Mouse (Mus musculus) stomach, embryonic 14.5 days (tissue): Measurements from ENCODE around the gene Gpr137c. TPM values are rescaled to one million over a fixed set of nuclear protein-coding genes. Genes with fewer than 3 reads are reported as not detected.

Experiments used
- ATAC-seq: fragments of 200-750 bp; cut with Nextera tagmentation; 2 replicates; pipeline ENCODE4 v1.8.0; 2017; ENCODE audit warnings: low read depth, moderate TSS enrichment; ENCODE audit not compliant: insufficient number of reproducible peaks, insufficient read depth, low FRiP score
- H3K27ac ChIP-seq: fragments of 300-500 bp; sonication (generic); 2 replicates; pipeline ENCODE4 v1.5.1; 2014; ENCODE audit warnings: mild to moderate bottlenecking, low read length, moderate library complexity, mixed read lengths
- H3K27me3 ChIP-seq: fragments of 300-500 bp; sonication (generic); 2 replicates; pipeline ENCODE4 v1.6.1; 2014; ENCODE audit warnings: low read length, control low read depth, mixed read lengths; ENCODE audit not compliant: control insufficient read depth, insufficient read depth
- H3K36me3 ChIP-seq: fragments of 300-500 bp; sonication (generic); 2 replicates; pipeline ENCODE4 v1.6.1; 2014; ENCODE audit warnings: mild to moderate bottlenecking, control low read depth, low read length, moderate library complexity, mixed read lengths; ENCODE audit not compliant: control insufficient read depth, insufficient read depth
- H3K4me1 ChIP-seq: fragments of 300-500 bp; sonication (generic); 2 replicates; pipeline ENCODE4 v1.6.1; 2014; ENCODE audit warnings: low read length, control low read depth, mixed read lengths; ENCODE audit not compliant: control insufficient read depth, insufficient read depth
- H3K4me2 ChIP-seq: fragments of 300-500 bp; sonication (generic); replicated peaks from 2 replicates; pipeline ENCODE4 v1.6.1; 2014; ENCODE audit warnings: low read depth, low read length, control low read depth
- H3K4me3 ChIP-seq: fragments of 300-500 bp; sonication (generic); 2 replicates; pipeline ENCODE4 v1.5.1; 2014; ENCODE audit warnings: low read depth, low read length, control low read depth
- H3K9ac ChIP-seq: fragments of 300-500 bp; sonication (generic); replicated peaks from 2 replicates; pipeline ENCODE4 v1.6.1; 2014; ENCODE audit warnings: low read depth, mild to moderate bottlenecking, control low read depth, low read length, moderate library complexity, mixed read lengths
- H3K9me3 ChIP-seq: fragments of 300-500 bp; sonication (generic); 2 replicates; pipeline ENCODE4 v1.6.1; 2016; ENCODE audit warnings: low read depth, low read length, control low read depth; ENCODE audit not compliant: control insufficient read depth
- WGBS: fragments of 180-500 bp; shearing (Covaris S2); extraction: QIAGEN DNeasy Blood & Tissue Kit; methylation state at CpG from one replicate; pipeline ENCODE4 v1.1.7; 2014; 5-methylcytosine and 5-hydroxymethylcytosine counted together
- polyA plus RNA-seq: library from polyadenylated mRNA; unstranded; fragments of >200 nt; fragmentation: Nextera tagmentation; extraction: Ambion mirVana; gene quantifications from 2 replicates; pipeline ENCODE4 v1.2.1, GENCODE M21; 2014

The Gpr137c gene
- polyA plus RNA-seq, 1 experiment from 2014 or later: 4.8 TPM

DNA sequence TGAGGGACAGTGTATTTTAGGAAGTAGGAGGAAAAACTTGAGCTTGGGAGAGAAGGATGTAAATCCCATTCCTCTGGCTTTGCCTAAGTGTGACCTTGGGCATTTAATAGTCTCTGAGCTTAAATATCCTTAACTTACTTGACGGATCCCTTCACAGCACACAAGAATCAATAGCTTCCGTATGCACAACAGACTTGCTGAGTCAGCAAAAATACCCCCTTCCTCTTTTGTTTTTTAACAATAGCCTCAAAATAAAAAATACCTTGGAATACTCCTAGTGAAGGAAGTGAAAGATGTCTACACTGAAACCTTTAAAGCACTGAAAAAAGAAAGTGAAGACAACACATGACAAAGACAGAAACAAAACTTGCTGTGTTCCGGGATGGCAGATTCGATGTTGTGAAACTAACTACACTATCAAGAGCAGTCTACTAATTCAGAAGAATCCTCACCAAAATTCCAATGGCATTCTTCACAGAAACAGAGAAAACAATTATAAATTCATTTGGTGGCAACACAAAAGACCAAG lies 32.1 kb downstream of the Gpr137c start:
- H3K9ac ChIP-seq: no peak overlapping the region
- H3K4me1 ChIP-seq: no peaks in the 10 kb centered on the region
- H3K4me3 ChIP-seq: no peak overlapping the region
- no peaks in the 10 kb centered on the region for H3K9me3 ChIP-seq
- 86% methylated on average over 4 of the region's 4 CpGs for WGBS
- no peaks in the 10 kb centered on the region for H3K27me3 ChIP-seq
- H3K36me3 ChIP-seq: no peaks in the 10 kb centered on the region
- H3K27ac ChIP-seq: no peak overlapping the region
- ATAC-seq: no peak
- H3K4me2 ChIP-seq: no peak overlapping the region

GRCm38 (mm10) chr14:45263831-45264592 lies 44.5 kb downstream of the Gpr137c start:
- H3K27me3 ChIP-seq: no peaks in the 10 kb centered on the region
- H3K27ac ChIP-seq: no peak overlapping the region
- H3K36me3 ChIP-seq: no peaks in the 10 kb centered on the region
- H3K9ac ChIP-seq: no peak overlapping the region
- H3K4me3 ChIP-seq: no peak overlapping the region
- WGBS: 79% methylated on average over 3 of the region's 3 CpGs
- no peak overlapping the region for H3K4me2 ChIP-seq
- no peak for ATAC-seq
- no peaks in the 10 kb centered on the region for H3K4me1 ChIP-seq
- H3K9me3 ChIP-seq: no peaks in the 10 kb centered on the region

- H3K9ac ChIP-seq: no peak overlapping the region
- no peak for ATAC-seq
These were observed 56.3 kb downstream of the Gpr137c start for GRCm38 (mm10) chr14:45275816-45276215.

GRCm38 (mm10) chr14:45282066-45282465 lies 62.5 kb downstream of the Gpr137c start:
- 85% methylated on average over 3 of the region's 3 CpGs for WGBS

More at GRCm38 (mm10) chr14:45275816-45276215, 56.3 kb downstream of the Gpr137c start:
- Histone ChIP-seq H3K9me3 (no peaks in the 10 kb centered on the region), H3K4me3 (no peak overlapping the region), H3K36me3 (no peaks in the 10 kb centered on the region), H3K27me3 (no peaks in the 10 kb centered on the region), H3K4me1 (no peaks in the 10 kb centered on the region), H3K4me2 (no peak overlapping the region), H3K27ac (no peak overlapping the region)
- 86% methylated on average over 6 of the region's 6 CpGs for WGBS

DNA sequence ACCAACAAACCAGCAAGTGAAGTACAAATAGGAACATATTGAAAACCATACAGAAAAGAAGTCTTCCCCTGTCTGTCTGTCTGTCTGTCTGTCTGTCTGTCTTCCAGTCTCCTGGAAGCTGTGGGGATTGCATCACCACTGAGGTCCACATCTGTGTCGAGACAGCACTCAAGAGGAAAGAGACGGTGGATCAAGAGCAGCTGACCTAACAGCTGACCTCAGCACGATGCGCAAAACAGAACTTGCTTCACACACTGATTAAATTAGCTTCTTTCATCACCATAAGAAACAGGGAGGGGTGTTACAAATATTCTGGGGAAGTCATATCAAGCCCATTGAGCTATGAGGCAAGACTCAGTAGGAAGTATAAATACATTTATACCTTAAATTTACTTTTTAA lies 72.1 kb downstream of the Gpr137c start:
- Histone ChIP-seq H3K27me3 (no peaks in the 10 kb centered on the region), H3K9me3 (no peaks in the 10 kb centered on the region), H3K36me3 (peaks cover 12% of the 10 kb centered on the region; the same call in 1 of the 2 replicates), H3K4me1 (no peaks in the 10 kb centered on the region), H3K4me3 (no peak overlapping the region), H3K27ac (no peak overlapping the region), H3K4me2 (no peak overlapping the region), H3K9ac (no peak overlapping the region)
- WGBS: 85% methylated on average over 4 of the region's 4 CpGs
- no peak for ATAC-seq

More at GRCm38 (mm10) chr14:45282066-45282465, 62.5 kb downstream of the Gpr137c start:
- ATAC-seq: no peak
- Histone ChIP-seq H3K9ac (no peak overlapping the region), H3K27me3 (no peaks in the 10 kb centered on the region), H3K4me2 (no peak overlapping the region), H3K4me3 (no peak overlapping the region), H3K36me3 (peaks cover 4% of the 10 kb centered on the region; the same call in 1 of the 2 replicates), H3K4me1 (no peaks in the 10 kb centered on the region), H3K27ac (no peak overlapping the region), H3K9me3 (no peaks in the 10 kb centered on the region)

DNA sequence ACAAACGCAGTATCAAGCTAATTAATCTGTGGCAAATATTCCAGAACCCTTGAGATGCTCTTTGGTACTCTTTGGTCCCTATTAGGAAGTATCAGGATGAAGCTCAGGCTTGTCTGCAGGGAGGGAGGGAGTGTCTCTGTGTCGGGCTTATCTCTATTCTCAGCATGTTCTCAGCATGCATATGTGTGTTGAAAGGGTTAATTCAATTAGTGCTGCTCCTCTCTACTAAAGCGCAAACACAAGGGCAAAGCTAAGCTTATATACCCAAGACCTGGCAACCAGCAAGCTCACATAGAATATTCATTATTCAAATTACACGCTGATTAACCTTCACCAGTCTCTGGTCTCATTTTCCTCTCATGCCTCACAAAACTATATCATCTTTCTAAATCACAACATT lies 84.4 kb downstream of the Gpr137c start:
- H3K27me3 ChIP-seq: no peaks in the 10 kb centered on the region
- no peaks in the 10 kb centered on the region for H3K4me1 ChIP-seq
- no peak overlapping the region for H3K27ac ChIP-seq
- no peak overlapping the region for H3K4me2 ChIP-seq
- H3K4me3 ChIP-seq: no peak overlapping the region
- H3K9ac ChIP-seq: no peak overlapping the region
- no peak for ATAC-seq
- H3K9me3 ChIP-seq: no peaks in the 10 kb centered on the region
- peaks cover 6% of the 10 kb centered on the region for H3K36me3 ChIP-seq
- 59% methylated on average over 4 of the region's 4 CpGs for WGBS

DNA sequence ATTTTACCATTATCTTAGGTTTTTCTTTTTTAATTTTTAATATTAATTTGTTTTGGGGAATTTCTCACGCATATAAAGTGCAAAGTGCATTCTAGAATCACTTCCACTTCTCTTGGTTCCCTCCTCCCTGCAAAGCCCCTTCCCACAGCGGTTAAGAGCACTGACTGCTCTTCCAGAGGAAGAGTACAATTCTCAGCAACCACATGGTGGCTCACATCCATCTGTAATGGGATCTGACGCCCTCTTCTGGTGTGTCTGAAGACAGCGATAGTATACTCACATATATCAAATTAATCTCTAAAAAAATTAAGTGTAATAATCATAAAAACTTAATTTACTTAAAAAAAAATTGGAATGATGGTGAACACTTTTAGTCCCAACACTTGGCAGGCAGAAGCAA lies 84.9 kb downstream of the Gpr137c start:
- no peak overlapping the region for H3K4me2 ChIP-seq
- 73% methylated on average over 4 of the region's 4 CpGs for WGBS

GRCm38 (mm10) chr14:45305852-45306251 lies 86.3 kb downstream of the Gpr137c start:
- WGBS: 94% methylated on average over 5 of the region's 5 CpGs
- Histone ChIP-seq H3K9ac (no peak overlapping the region), H3K27me3 (no peaks in the 10 kb centered on the region), H3K4me1 (no peaks in the 10 kb centered on the region), H3K27ac (no peak overlapping the region), H3K36me3 (peaks cover under 1% of the 10 kb centered on the region), H3K4me2 (no peak overlapping the region), H3K9me3 (no peaks in the 10 kb centered on the region), H3K4me3 (no peak overlapping the region)
- no peak for ATAC-seq

More for the DNA sequence above, 84.9 kb downstream of the Gpr137c start:
- peaks cover 4% of the 10 kb centered on the region for H3K36me3 ChIP-seq
- H3K27ac ChIP-seq: no peak overlapping the region
- no peak for ATAC-seq
- H3K27me3 ChIP-seq: no peaks in the 10 kb centered on the region
- H3K4me1 ChIP-seq: no peaks in the 10 kb centered on the region
- H3K4me3 ChIP-seq: no peak overlapping the region
- H3K9me3 ChIP-seq: no peaks in the 10 kb centered on the region
- no peak overlapping the region for H3K9ac ChIP-seq
